Mouse (Mus musculus) ES-E14 (cell line): Measurements from ENCODE around the gene Nicn1.

Source experiments
- MAFK ChIP-seq: IDR thresholded peaks from 2 replicates; pipeline ENCODE4 v1.6.1; 2014; ENCODE audit warnings: mild to moderate bottlenecking, low read depth, low read length, inconsistent platforms; ENCODE audit not compliant: insufficient read depth
- ZC3H11A ChIP-seq: IDR thresholded peaks from 2 replicates; pipeline ENCODE4 v1.6.1; 2012; ENCODE audit warnings: low read depth, mild to moderate bottlenecking, inconsistent platforms, low read length, borderline replicate concordance

DNA sequence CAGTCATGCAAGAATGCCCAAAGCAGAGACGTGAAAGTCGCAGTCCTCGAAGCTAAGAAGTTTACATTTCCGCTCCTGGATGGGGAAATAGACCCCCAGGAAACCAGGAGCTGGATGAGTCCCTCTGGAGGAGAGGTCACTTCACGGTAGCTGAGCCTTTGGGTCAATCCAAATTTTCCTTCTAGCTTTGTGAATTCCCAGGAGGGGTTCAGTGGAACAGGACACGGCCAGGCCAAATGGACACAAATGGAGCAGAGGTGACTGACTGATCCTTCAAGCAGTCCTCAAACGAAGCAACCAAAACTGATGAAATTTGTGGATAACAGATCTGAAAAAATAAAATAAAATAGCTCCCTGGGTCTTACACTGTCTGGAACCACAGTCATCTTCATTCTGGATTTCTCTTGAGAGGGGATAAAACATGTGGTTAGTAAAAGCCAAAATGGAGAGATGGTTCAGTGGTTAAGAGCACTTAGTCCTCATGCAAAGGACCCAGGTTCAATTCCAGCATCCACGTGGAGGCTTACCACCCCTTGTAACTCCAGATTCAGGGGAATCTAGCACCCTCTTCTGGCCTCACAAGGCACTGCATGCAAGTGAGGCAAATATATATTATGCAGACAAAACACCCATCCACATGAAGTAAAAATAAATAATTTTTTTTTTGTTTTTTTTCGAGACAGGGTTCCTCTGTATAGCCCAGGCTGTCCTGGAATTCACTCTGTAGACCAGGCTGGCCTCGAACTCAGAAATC lies 11.4 kb upstream of the Nicn1 start:
- TF ChIP-seq ZC3H11A (peak; percentile 71), MAFK (no peak)
